Mouse (Mus musculus): Measurements from ENCODE around the gene Akr1b3.

GRCm38 (mm10) chr6:34310023-34310595 lies 7.2 kb downstream of the Akr1b3 start:
- TF ChIP-seq POLR2A (IDR thresholded peaks at IDR 0.05; ENCODE audit: control insufficient read depth, low read depth, low read length), result 0 out of 2 replicates have a peak, but pooled peaks have one; percentile 17
- no peak for TF ChIP-seq CTCF (IDR thresholded peaks at IDR 0.05; ENCODE audit: control insufficient read depth, insufficient read depth, insufficient replicate concordance, low read depth, low read length)
